Mouse (Mus musculus) MEL (cell line): Measurements from ENCODE around the gene Mgam. TPM values are rescaled to one million over a fixed set of nuclear protein-coding genes. Genes with fewer than 3 reads are reported as not detected.

Experiments
- DNase-seq: peaks from one replicate; pipeline ENCODE4 v3.0.0; 2011; ENCODE audit warnings: low read depth, low spot score
- H3K27ac ChIP-seq: 2 replicates; pipeline ENCODE4 v1.5.1; 2012; ENCODE audit warnings: low read depth, mild to moderate bottlenecking, control low read depth, low read length, moderate library complexity; ENCODE audit not compliant: control insufficient read depth
- H3K27me3 ChIP-seq, 2 experiments: fragments of 150-350 bp in 1 of 2; sonication (generic) in 1 of 2; 2 replicates each; pipeline ENCODE4 v1.6.1; 2012; ENCODE audit warnings: low read length in 2 of 2, mild to moderate bottlenecking in 2 of 2, improper control_type of control experiment in 1 of 2, moderate library complexity in 1 of 2; ENCODE audit not compliant: insufficient read depth in 2 of 2, control insufficient read depth in 1 of 2
- H3K36me3 ChIP-seq, 2 experiments: 2 replicates each; pipeline ENCODE4 v1.6.1; 2012 to 2014; ENCODE audit warnings: low read length in 2 of 2, improper control_type of control experiment in 1 of 2, inconsistent platforms in 1 of 2, mild to moderate bottlenecking in 1 of 2; ENCODE audit not compliant: insufficient read depth in 2 of 2, control insufficient read depth in 1 of 2
- H3K4me1 ChIP-seq, 2 experiments: fragments of 150-350 bp in 1 of 2; sonication (generic) in 1 of 2; 2 replicates each; pipeline ENCODE4 v1.6.1; 2012; ENCODE audit warnings: low read length in 2 of 2, improper control_type of control experiment in 1 of 2, mild to moderate bottlenecking in 1 of 2; ENCODE audit not compliant: insufficient read depth in 2 of 2, control insufficient read depth in 1 of 2
- H3K4me3 ChIP-seq, 2 experiments: fragments of 150-350 bp in 1 of 2; sonication (generic) in 1 of 2; 2 replicates each; pipeline ENCODE4 v1.5.1; 2012; ENCODE audit warnings: low read depth in 2 of 2, low read length in 2 of 2, mild to moderate bottlenecking in 2 of 2, moderate library complexity in 2 of 2, control low read depth in 1 of 2, improper control_type of control experiment in 1 of 2; ENCODE audit not compliant: control insufficient read depth in 1 of 2, insufficient read depth in 1 of 2
- H3K79me2 ChIP-seq: 2 replicates; pipeline ENCODE4 v1.6.1; 2012; ENCODE audit warnings: mild to moderate bottlenecking, low read length, moderate library complexity; ENCODE audit not compliant: control insufficient read depth, poor library complexity, insufficient read depth
- H3K9ac ChIP-seq: 2 replicates; pipeline ENCODE4 v1.6.1; 2012; ENCODE audit warnings: low read depth, mild to moderate bottlenecking, control low read depth, low read length, moderate library complexity; ENCODE audit not compliant: control insufficient read depth, poor library complexity, severe bottlenecking
- H3K9me3 ChIP-seq: fragments of 150-350 bp; sonication (generic); replicated peaks from 2 replicates; pipeline ENCODE4 v1.6.1; 2012; ENCODE audit warnings: mild to moderate bottlenecking, low read length, improper control_type of control experiment, moderate library complexity; ENCODE audit not compliant: insufficient read depth
- BHLHE40 ChIP-seq: IDR thresholded peaks from 2 replicates; pipeline ENCODE4 v1.6.1; 2012; ENCODE audit warnings: low read depth, mild to moderate bottlenecking, inconsistent platforms, low read length, improper control_type of control experiment, borderline replicate concordance
- CHD2 ChIP-seq: IDR thresholded peaks from 2 replicates; pipeline ENCODE4 v1.6.1; 2011; ENCODE audit warnings: low read length, improper control_type of control experiment
- E2F4 ChIP-seq: IDR thresholded peaks from 2 replicates; pipeline ENCODE4 v1.6.1; 2011; ENCODE audit warnings: low read depth, low read length, improper control_type of control experiment, borderline replicate concordance
- ELF1 ChIP-seq: IDR thresholded peaks from 2 replicates; pipeline ENCODE4 v1.6.1; 2014; ENCODE audit warnings: low read depth, mild to moderate bottlenecking, inconsistent platforms, low read length, improper control_type of control experiment, moderate library complexity
- EP300 ChIP-seq, 2 experiments: IDR thresholded peaks; 2 replicates each; pipeline ENCODE4 v1.6.1; 2011; ENCODE audit warnings: improper control_type of control experiment in 2 of 2, low read length in 2 of 2, low read depth in 1 of 2, mild to moderate bottlenecking in 1 of 2
- ETS1 ChIP-seq: IDR thresholded peaks from 2 replicates; pipeline ENCODE4 v1.6.1; 2012; ENCODE audit warnings: low read depth, mild to moderate bottlenecking, inconsistent platforms, low read length, improper control_type of control experiment, moderate library complexity
- GABPA ChIP-seq: IDR thresholded peaks from 2 replicates; pipeline ENCODE4 v1.6.1; 2012; ENCODE audit warnings: low read depth, mild to moderate bottlenecking, inconsistent platforms, low read length, improper control_type of control experiment, moderate library complexity
- GATA1 ChIP-seq: IDR thresholded peaks from 2 replicates; pipeline ENCODE4 v1.6.1; 2011; ENCODE audit warnings: low read depth, low read length, improper control_type of control experiment
- JUND ChIP-seq: IDR thresholded peaks from 2 replicates; pipeline ENCODE4 v1.6.1; 2011; ENCODE audit warnings: low read depth, mild to moderate bottlenecking, improper control_type of control experiment, low read length
- KAT2A ChIP-seq: conservative IDR thresholded peaks from 2 replicates; pipeline ENCODE4 v1.6.1; 2012; ENCODE audit warnings: low read depth, low read length, improper control_type of control experiment, inconsistent platforms
- MAFK ChIP-seq: IDR thresholded peaks from 2 replicates; pipeline ENCODE4 v1.6.1; 2011; ENCODE audit warnings: low read depth, mild to moderate bottlenecking, low read length, improper control_type of control experiment, borderline replicate concordance
- MAX ChIP-seq: IDR thresholded peaks from 2 replicates; pipeline ENCODE4 v1.6.1; 2011; ENCODE audit warnings: low read length, improper control_type of control experiment
- MAZ ChIP-seq: IDR thresholded peaks from 2 replicates; pipeline ENCODE4 v1.6.1; 2012; ENCODE audit warnings: low read depth, mild to moderate bottlenecking, inconsistent platforms, low read length, improper control_type of control experiment
- MEF2A ChIP-seq: IDR thresholded peaks from 2 replicates; pipeline ENCODE4 v1.6.1; 2014; ENCODE audit warnings: low read depth, mild to moderate bottlenecking, inconsistent platforms, low read length, improper control_type of control experiment; ENCODE audit not compliant: poor library complexity, insufficient replicate concordance, severe bottlenecking; ENCODE audit errors: extremely low read depth
- MYB ChIP-seq: IDR thresholded peaks from 2 replicates; pipeline ENCODE4 v1.6.1; 2011; ENCODE audit warnings: mild to moderate bottlenecking, low read depth, low read length, improper control_type of control experiment
- MYC ChIP-seq: IDR thresholded peaks from 2 replicates; pipeline ENCODE4 v1.6.1; 2011; ENCODE audit warnings: low read depth, mild to moderate bottlenecking, low read length, improper control_type of control experiment, moderate library complexity
- NELFE ChIP-seq: IDR thresholded peaks from 2 replicates; pipeline ENCODE4 v1.6.1; 2011; ENCODE audit warnings: low read depth, low read length, improper control_type of control experiment
- POLR2A ChIP-seq, 2 experiments: IDR thresholded peaks; 2 replicates each; pipeline ENCODE4 v1.6.1; 2011 to 2012; ENCODE audit warnings: low read length in 2 of 2, mild to moderate bottlenecking in 2 of 2, control low read depth in 1 of 2, improper control_type of control experiment in 1 of 2, low read depth in 1 of 2, moderate library complexity in 1 of 2; ENCODE audit not compliant: control insufficient read depth in 1 of 2, insufficient read depth in 1 of 2, poor library complexity in 1 of 2
- POLR2AphosphoS2 ChIP-seq: IDR thresholded peaks from 2 replicates; pipeline ENCODE4 v1.6.1; 2011; ENCODE audit warnings: low read length, improper control_type of control experiment
- POLR2AphosphoS5 ChIP-seq: IDR thresholded peaks from 2 replicates; pipeline ENCODE4 v1.6.1; 2012; ENCODE audit warnings: low read depth, borderline replicate concordance, mild to moderate bottlenecking, inconsistent platforms, low read length, moderate library complexity, mixed read lengths
- RAD21 ChIP-seq: IDR thresholded peaks from 2 replicates; pipeline ENCODE4 v1.6.1; 2011; ENCODE audit warnings: mild to moderate bottlenecking, low read depth, low read length, improper control_type of control experiment
- RCOR1 ChIP-seq: IDR thresholded peaks from 2 replicates; pipeline ENCODE4 v1.6.1; 2012; ENCODE audit warnings: low read depth, mild to moderate bottlenecking, inconsistent platforms, low read length, improper control_type of control experiment
- SMC3 ChIP-seq: IDR thresholded peaks from 2 replicates; pipeline ENCODE4 v1.6.1; 2011; ENCODE audit warnings: low read depth, low read length, improper control_type of control experiment
- USF1 ChIP-seq: IDR thresholded peaks from 2 replicates; pipeline ENCODE4 v1.6.1; 2014; ENCODE audit warnings: low read depth, mild to moderate bottlenecking, inconsistent platforms, low read length, improper control_type of control experiment, moderate library complexity
- ZC3H11A ChIP-seq: IDR thresholded peaks from 2 replicates; pipeline ENCODE4 v1.6.1; 2012; ENCODE audit warnings: low read depth, mild to moderate bottlenecking, inconsistent platforms, low read length, improper control_type of control experiment
- ZKSCAN1 ChIP-seq: IDR thresholded peaks from 2 replicates; pipeline ENCODE4 v1.6.1; 2012; ENCODE audit warnings: low read depth, mild to moderate bottlenecking, inconsistent platforms, low read length, improper control_type of control experiment, moderate library complexity
- polyA plus RNA-seq, 2 experiments: library from polyadenylated mRNA; stranded (reverse) in 1 of 2; unstranded in 1 of 2; fragments of >175 nt in 1 of 2; fragments of >200 nt in 1 of 2; gene quantifications; 2 replicates each; pipeline versions ENCODE4 v1.2.1 to v1.2.4; 2012; ENCODE audit warnings: low replicate concordance in 2 of 2, low read depth in 1 of 2; ENCODE audit not compliant: insufficient read length in 2 of 2, insufficient read depth in 1 of 2, missing spikeins in 1 of 2
- total RNA-seq: library from RNA; depleted of rRNA; stranded (reverse); fragments of 300-350 nt; gene quantifications from 2 replicates; pipeline ENCODE4 v1.2.3, GENCODE M21; 2012; rRNA removed

The Mgam gene
- not detected in 2 replicates for total RNA-seq
- not detected for polyA plus RNA-seq

DNA sequence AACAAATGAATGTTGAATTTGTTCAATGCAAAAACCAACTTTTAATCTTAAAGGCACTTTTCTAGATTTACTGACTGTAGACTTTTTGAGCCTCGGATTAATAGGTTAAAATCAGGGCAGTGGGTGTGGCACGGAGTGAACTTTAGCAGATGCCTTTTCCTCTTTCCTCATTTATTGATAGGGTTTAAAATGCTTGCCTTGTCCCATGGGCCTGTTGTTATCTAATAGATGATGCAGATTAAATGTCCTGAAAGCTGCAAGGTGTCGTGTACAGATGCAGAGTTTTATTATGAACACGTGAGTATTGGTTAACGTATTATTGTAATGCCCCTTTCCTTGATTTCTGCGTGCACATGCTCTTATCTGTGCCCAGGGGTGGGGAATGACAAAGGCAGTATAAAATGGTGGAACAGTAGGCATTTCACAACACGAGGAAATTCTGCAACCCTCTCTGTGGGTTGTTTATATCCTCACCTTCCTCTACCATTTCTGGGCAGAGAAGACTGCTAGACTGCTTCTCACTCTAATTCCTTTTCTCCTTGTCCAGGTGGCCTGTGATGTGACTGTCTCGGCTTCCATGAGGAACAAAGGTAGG is at the start of gene Mgam:
Mgam (plus strand) TSS at position 426 of the 595 bp plus-strand sequence.
- Histone ChIP-seq H3K9me3 (no peaks in the 10 kb centered on the region), H3K9ac (no peak within 1 kb of the TSS), H3K4me1 (no peaks in the 10 kb centered on the region), H3K27ac (no peak within 1 kb of the TSS), H3K36me3 (no peaks in the 10 kb centered on the region), H3K27me3 (peaks cover 0 to 2% of the 10 kb centered on the region in 2 experiments; a peak in 1 of 4 replicates), H3K79me2 (no peaks in the 10 kb centered on the region), H3K4me3 (no peak within 1 kb of the TSS)
- no peak for TF ChIP-seq KAT2A
- TF ChIP-seq E2F4 = no peak
- TF ChIP-seq ETS1 = no peak
- no peak for TF ChIP-seq SMC3
- TF ChIP-seq POLR2A (IDR thresholded peaks at IDR 0.05; ENCODE audit: control insufficient read depth in 1 of 2, insufficient read depth in 1 of 2, low read depth in 1 of 2, low read length in 2 of 2, poor library complexity in 1 of 2) = no peak
- TF ChIP-seq GABPA = no peak
- no peak for TF ChIP-seq EP300 (IDR thresholded peaks at IDR 0.05; ENCODE audit: low read depth in 1 of 2, low read length in 2 of 2)
- TF ChIP-seq ZKSCAN1 = no peak
- no peak for TF ChIP-seq USF1
- TF ChIP-seq MAFK = no peak
- TF ChIP-seq GATA1 = no peak
- TF ChIP-seq MEF2A = no peak
- no peak for TF ChIP-seq POLR2AphosphoS2
- no peak for TF ChIP-seq MAZ
- no peak for TF ChIP-seq POLR2AphosphoS5
- no peak for TF ChIP-seq ELF1
- TF ChIP-seq NELFE = no peak
- TF ChIP-seq BHLHE40 = no peak
- no peak for TF ChIP-seq RCOR1
- TF ChIP-seq MYB = no peak
- no peak for DNase-seq

DNA sequence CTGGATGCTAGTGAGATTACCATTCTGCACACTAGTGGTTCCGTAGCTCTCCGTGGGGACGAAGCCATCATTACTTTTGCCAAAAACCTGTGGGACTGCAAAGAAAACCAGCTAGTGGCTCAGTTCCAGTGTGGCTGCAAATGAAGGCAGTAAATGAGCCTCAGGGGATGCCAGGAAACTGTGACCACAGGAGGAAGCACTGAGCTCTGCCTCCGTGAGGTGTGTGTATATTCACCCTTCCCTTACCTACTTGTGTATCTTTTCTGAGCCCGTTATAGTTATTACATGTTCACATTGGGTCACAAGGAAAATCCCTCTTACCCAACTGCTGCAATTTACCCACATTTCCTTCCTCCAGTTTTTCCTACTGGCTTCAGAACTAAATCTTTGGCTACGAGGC is 44.3 kb upstream of the Mgam start:
- Histone ChIP-seq H3K79me2 (no peaks in the 10 kb centered on the region), H3K4me3 (no peak overlapping the region), H3K27me3 (no peaks in the 10 kb centered on the region), H3K9ac (no peak overlapping the region), H3K9me3 (no peaks in the 10 kb centered on the region), H3K27ac (no peak overlapping the region), H3K36me3 (no peaks in the 10 kb centered on the region), H3K4me1 (no peaks in the 10 kb centered on the region)
- no peak for TF ChIP-seq MAX
- no peak for TF ChIP-seq E2F4
- TF ChIP-seq ZC3H11A = no peak
- no peak for TF ChIP-seq ELF1
- no peak for TF ChIP-seq JUND
- TF ChIP-seq NELFE = no peak
- TF ChIP-seq GABPA = no peak
- no peak for TF ChIP-seq MAZ
- no peak for TF ChIP-seq RAD21
- TF ChIP-seq MYC = no peak
- TF ChIP-seq CHD2 = no peak
- no peak for DNase-seq
